Mouse (Mus musculus): ENCODE data around the gene Schip1. TPM values are rescaled to one million over a fixed set of nuclear protein-coding genes. Genes with fewer than 3 reads are reported as not detected.

The Schip1 gene
- polyA plus RNA-seq, 1 experiment from 2014 or later: 5.0 TPM

DNA sequence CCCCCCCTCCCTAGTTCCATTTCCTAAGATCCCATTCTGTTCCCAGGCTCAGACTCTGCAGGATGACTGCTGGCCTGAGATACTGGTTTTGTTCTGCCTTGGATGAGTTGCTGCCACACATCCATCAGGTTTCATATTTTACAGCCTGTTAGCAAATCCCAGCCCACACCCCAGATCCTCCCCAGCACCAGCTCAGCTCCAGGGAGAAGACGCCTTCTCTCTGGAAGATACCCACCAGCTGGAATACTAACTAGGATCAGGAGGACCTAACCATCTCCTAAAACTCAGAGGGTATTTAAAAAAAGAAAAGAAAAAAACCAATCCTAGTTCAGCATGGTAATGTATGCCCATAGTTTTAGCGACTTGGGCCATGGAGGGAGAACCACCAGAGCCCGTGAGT, 585.6 kb downstream of the Schip1 start:
- H3K27ac ChIP-seq: no peak overlapping the region
- no peak overlapping the region for H3K4me3 ChIP-seq
- H3K4me2 ChIP-seq: no peak overlapping the region
- H3K9me3 ChIP-seq (replicated peaks): no peaks in the 10 kb centered on the region
- no peaks in the 10 kb centered on the region for H3K27me3 ChIP-seq (replicated peaks)
- WGBS (ENCODE audit: insufficient replicate concordance): 74% methylated on average over 3 of the region's 3 CpGs
- no peaks in the 10 kb centered on the region for H3K36me3 ChIP-seq
- 0 out of 2 replicates have a peak, but pooled peaks cover 4% of the 10 kb centered on the region for H3K4me1 ChIP-seq
- no peak overlapping the region for H3K9ac ChIP-seq
- no peak for ATAC-seq

DNA sequence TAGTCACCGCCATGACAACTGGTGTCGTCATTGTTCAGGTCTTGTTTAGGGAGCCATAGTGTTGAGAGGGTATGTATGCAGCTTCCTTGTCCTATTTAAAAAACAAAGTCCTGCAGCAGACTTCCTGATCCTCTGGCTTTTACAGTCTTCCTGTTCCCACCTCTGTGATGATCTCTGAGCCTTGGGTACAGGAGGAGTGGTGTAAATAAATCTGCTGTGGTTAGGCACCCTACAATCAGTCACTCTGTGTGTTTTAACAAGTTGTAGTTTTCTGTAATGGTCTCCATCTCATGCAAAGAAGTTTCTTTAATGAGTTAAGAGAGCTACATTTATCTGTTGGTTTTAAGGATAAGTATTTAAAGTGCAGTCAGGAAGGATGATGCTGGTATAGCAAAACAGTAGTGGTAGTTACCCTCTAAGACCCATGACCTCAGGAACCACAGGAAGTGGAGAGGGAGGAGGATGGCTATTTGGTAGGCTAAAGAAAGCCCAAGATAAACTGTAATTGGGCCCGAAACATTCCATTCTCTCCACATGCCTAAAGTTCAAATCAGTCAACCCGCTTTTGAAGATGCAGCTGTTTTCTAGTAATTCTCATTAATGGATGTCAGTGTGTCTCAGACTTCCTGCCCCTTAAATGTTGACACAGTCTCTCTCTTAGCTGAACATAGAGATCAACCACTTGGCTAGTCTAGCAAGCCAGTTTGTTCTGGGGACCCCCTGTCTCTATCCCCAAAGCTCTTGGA, 592.2 kb downstream of the Schip1 start:
- Histone ChIP-seq H3K9me3 (replicated peaks) (no peaks in the 10 kb centered on the region), H3K27ac (no peak overlapping the region; the same call in 1 of the 2 replicates), H3K9ac (no peak overlapping the region), H3K4me3 (no peak overlapping the region), H3K36me3 (no peaks in the 10 kb centered on the region), H3K4me1 (peaks cover 6% of the 10 kb centered on the region), H3K27me3 (replicated peaks) (no peaks in the 10 kb centered on the region), H3K4me2 (no peak overlapping the region)
- ATAC-seq: no peak
- WGBS (ENCODE audit: insufficient replicate concordance): 52% methylated on average over 4 of the region's 4 CpGs

DNA sequence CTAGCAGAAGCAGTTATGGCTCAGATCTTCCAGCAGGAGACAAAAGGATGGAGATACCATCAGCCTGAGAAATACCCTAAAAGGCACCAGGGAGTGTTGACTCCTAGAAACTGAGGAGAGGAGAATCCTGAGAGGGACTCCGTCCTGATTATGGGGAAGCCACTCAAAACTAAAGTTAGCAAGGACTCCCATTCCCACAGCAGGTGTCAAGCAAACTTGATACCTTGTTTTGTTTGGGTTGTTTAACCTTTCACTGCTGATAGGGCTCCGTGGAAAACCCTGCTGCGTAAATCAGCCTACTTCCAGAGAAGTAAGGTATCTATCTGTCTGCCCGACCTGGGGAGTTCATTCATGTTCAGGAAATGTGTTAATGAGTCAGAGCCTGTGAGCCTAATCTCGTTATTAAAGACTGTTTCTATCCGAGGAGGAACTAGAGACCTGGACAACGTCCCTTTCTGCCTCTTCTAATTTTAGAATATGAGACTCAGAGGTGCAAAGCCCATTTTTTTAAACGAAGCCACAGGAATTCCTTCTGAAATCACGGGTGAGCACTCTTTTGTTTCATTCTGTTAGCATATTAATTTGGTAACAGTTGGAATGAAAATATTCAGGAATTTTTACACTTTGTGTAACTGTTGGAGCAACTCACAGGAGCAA, 593.1 kb downstream of the Schip1 start:
- WGBS (ENCODE audit: insufficient replicate concordance): 8% methylated on average over 9 of the region's 9 CpGs
- Histone ChIP-seq H3K9ac (no peak overlapping the region), H3K9me3 (replicated peaks) (no peaks in the 10 kb centered on the region), H3K4me2 (no peak overlapping the region), H3K36me3 (no peaks in the 10 kb centered on the region), H3K4me1 (peaks cover 6% of the 10 kb centered on the region), H3K27ac (no peak overlapping the region; the same call in 1 of the 2 replicates), H3K4me3 (no peak overlapping the region), H3K27me3 (replicated peaks) (no peaks in the 10 kb centered on the region)
- ATAC-seq: no peak

DNA sequence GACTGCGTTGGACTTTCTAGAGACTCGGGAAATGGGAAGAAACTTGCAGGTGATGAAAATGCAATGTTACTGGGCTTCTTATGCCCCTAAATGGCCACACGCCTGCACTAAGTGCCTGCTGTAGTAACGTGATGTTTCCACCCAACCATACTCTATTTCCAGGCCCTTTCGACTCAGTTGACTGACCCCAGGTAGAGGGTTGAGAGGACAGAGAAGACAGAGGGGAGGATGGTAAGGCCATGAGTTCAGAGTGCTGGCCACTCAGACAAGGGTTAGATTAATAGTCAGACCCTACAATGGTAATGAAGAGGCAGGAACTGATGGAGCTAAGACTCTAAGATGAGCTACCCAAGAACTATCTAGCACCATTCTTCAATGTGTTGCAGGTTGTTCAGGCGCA, 595.4 kb downstream of the Schip1 start:
- WGBS (ENCODE audit: insufficient replicate concordance): 78% methylated on average over 6 of the region's 6 CpGs
- Histone ChIP-seq H3K4me1 (peaks cover 6% of the 10 kb centered on the region), H3K27ac (no peak overlapping the region), H3K4me2 (no peak overlapping the region), H3K9ac (no peak overlapping the region), H3K27me3 (replicated peaks) (no peaks in the 10 kb centered on the region), H3K36me3 (no peaks in the 10 kb centered on the region), H3K4me3 (no peak overlapping the region), H3K9me3 (replicated peaks) (no peaks in the 10 kb centered on the region)
- ATAC-seq: no peak

DNA sequence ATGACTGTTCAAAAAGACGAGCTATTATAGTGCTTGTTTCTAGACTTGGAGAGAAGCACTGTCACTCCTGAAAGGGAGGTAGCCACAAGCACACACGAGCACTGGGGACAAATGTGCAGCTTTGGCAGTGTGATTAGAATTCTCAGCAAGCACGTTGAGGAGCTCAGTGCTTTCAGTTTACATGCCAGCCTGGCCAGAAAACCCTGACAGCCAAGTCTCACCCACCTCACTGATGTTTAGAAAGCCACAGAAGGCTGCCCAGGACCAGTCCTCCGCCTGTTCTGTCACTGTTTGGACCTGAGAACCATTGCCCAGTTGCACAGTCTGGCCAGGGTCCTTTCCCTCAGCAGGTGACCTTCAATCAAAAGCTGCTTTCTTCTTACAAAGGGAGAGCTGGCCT, 595.9 kb downstream of the Schip1 start:
- no peak for ATAC-seq
- H3K4me1 ChIP-seq: peaks cover 6% of the 10 kb centered on the region
- no peaks in the 10 kb centered on the region for H3K27me3 ChIP-seq (replicated peaks)
- no peaks in the 10 kb centered on the region for H3K36me3 ChIP-seq
- H3K9me3 ChIP-seq (replicated peaks): no peaks in the 10 kb centered on the region
- 45% methylated on average over 4 of the region's 4 CpGs for WGBS (ENCODE audit: insufficient replicate concordance)
- no peak overlapping the region for H3K4me3 ChIP-seq
- no peak overlapping the region for H3K4me2 ChIP-seq
- no peak overlapping the region for H3K27ac ChIP-seq
- no peak overlapping the region for H3K9ac ChIP-seq

DNA sequence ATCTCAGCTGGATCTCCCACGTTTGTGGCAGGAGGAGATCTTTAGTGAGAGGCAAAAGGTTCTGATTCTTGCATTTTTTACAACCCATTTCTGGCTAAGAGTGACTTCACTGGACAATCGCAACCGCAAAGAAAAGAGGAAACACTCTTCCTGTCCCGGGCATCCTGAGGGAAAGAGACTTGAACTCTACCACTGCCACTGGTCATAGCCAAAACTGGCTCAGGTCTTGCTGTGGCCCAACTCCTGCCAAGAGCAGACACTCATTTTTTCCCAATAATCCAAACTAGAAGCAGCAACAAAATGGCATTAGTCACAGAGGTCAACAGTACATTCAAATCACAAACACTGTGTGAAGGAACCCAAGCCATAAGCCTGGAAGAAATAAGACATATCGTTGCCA, 597.8 kb downstream of the Schip1 start:
- Histone ChIP-seq H3K36me3 (no peaks in the 10 kb centered on the region), H3K27me3 (replicated peaks) (no peaks in the 10 kb centered on the region), H3K9ac (no peak overlapping the region), H3K4me1 (no peaks in the 10 kb centered on the region), H3K9me3 (replicated peaks) (no peaks in the 10 kb centered on the region), H3K4me2 (no peak overlapping the region), H3K4me3 (no peak overlapping the region), H3K27ac (no peak overlapping the region)
- no peak for ATAC-seq
- 26% methylated on average over 5 of the region's 5 CpGs for WGBS (ENCODE audit: insufficient replicate concordance)

DNA sequence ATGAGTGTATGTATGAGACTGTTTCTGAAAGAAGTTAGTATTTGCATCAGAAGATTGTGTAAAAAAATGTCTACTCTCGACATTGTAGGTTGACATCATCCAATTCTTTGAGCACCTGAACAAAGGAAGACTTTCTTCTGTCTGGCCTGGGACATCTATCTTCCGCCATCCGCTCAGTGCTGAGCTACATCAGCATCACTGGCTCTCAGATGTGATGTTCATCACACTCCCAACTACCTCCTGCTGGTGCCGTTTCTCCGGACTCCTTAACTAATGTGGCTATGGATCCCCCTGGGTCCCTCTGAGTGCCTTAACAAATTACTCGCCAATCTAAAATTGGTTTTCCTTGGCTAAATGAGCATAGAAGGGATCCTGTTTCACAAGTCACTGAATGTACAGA, 599.7 kb downstream of the Schip1 start:
- Histone ChIP-seq H3K27me3 (replicated peaks) (no peaks in the 10 kb centered on the region), H3K9me3 (replicated peaks) (no peaks in the 10 kb centered on the region), H3K4me1 (no peaks in the 10 kb centered on the region), H3K4me3 (no peak overlapping the region), H3K9ac (no peak overlapping the region), H3K36me3 (no peaks in the 10 kb centered on the region), H3K27ac (no peak overlapping the region), H3K4me2 (no peak overlapping the region)
- ATAC-seq: no peak
- 83% methylated on average over 6 of the region's 6 CpGs for WGBS (ENCODE audit: insufficient replicate concordance)

DNA sequence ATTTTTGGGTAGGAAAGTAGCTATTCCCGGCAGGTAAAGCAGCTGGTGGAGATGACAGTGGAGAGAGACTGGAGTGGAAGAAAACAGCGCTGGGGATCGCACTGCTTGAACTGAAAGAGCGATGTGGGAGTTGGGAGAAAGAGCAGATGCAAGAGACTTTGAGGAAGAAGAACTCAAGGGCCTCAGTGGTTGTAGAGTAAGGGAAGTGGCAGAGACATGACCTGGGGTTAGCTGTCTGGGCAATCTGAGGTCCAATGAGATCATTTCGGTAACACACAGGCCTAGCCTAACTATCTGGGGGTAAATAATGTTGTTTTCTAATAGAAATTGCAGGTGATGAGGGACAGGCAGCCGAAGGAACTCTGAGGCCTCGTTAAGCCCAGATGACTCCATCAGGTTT, 601.8 kb downstream of the Schip1 start:
- 62% methylated on average over 7 of the region's 7 CpGs for WGBS (ENCODE audit: insufficient replicate concordance)

DNA sequence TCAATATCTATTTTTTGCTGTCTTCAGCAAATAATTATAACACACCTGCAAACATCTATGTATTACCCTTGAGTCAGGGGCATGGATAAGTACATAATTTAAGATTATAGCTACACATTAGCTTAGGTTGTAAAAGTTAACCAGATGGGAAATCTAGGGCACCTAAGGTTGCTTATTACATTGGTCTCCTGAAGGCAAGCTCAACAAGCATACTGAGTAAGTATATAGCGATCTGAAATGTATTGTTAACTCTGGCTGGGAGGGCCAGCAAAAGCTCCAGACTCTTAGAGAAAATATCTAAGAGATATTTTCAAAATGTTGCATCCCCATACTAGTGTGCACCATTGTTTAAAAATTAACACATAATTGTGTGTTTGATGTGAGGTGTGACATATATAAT, 603.2 kb downstream of the Schip1 start:
- H3K4me3 ChIP-seq: no peak overlapping the region
- WGBS (ENCODE audit: insufficient replicate concordance): 80% methylated on average over 1 of the region's 1 CpGs
- H3K27ac ChIP-seq: no peak overlapping the region
- no peaks in the 10 kb centered on the region for H3K9me3 ChIP-seq (replicated peaks)
- H3K36me3 ChIP-seq: no peaks in the 10 kb centered on the region
- no peaks in the 10 kb centered on the region for H3K4me1 ChIP-seq
- ATAC-seq: no peak
- no peak overlapping the region for H3K4me2 ChIP-seq
- H3K9ac ChIP-seq: no peak overlapping the region
- H3K27me3 ChIP-seq (replicated peaks): no peaks in the 10 kb centered on the region

More for the DNA sequence above, 601.8 kb downstream of the Schip1 start:
- no peak overlapping the region for H3K4me3 ChIP-seq
- ATAC-seq: no peak
- H3K4me2 ChIP-seq: no peak overlapping the region
- H3K27me3 ChIP-seq (replicated peaks): no peaks in the 10 kb centered on the region
- H3K9ac ChIP-seq: no peak overlapping the region
- H3K27ac ChIP-seq: no peak overlapping the region
- H3K36me3 ChIP-seq: no peaks in the 10 kb centered on the region
- no peaks in the 10 kb centered on the region for H3K4me1 ChIP-seq
- no peaks in the 10 kb centered on the region for H3K9me3 ChIP-seq (replicated peaks)

DNA sequence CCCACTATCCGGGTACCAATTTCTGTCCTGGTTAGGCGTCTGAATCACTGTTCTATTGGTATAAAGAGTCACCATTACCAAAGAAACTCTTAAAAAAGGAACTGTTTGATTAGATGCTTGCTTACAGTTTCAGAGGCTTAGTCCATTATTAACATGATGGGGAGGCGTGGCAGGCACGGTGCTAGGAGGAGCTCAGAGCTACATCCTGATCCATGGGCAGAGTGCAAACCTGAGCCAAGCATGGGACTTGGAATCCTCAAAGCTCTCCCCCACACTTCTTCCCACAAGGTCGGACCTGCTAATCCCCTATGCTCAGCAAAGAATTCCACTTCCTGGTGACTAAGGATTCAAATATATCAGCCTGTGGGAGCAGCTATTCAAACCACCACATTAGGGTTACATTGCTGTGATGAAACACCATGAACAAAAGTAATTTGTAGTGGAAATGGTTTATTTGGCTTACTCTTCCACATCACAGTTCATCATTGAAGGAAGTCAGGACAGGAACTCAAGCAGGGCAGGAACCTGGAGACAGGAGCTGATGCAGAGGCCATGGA, 604.9 kb downstream of the Schip1 start:
- 68% methylated on average over 5 of the region's 5 CpGs for WGBS (ENCODE audit: insufficient replicate concordance)
- H3K9me3 ChIP-seq (replicated peaks): no peaks in the 10 kb centered on the region

DNA sequence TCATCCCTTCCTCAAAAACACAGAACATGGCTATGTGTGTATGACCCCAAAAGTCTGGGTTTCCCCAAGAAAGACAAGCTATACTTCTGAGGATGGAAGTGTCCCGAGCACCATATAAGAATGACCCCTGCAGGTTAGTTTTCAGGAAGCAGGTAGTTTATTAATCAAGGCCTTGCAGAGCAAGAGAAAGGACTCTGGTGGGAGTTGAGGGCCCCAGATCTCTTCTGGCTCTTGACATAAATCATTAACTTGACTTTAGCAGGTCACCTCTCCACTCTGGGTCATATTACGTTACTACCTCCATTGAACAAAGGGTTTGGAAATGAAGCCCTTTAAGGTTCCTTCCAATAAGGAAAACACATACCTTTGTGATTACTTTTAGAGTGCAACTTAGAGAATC, 610.1 kb downstream of the Schip1 start:
- ATAC-seq: no peak
- 65% methylated on average over 2 of the region's 2 CpGs for WGBS (ENCODE audit: insufficient replicate concordance)
- Histone ChIP-seq H3K36me3 (no peaks in the 10 kb centered on the region), H3K27ac (no peak overlapping the region), H3K27me3 (replicated peaks) (no peaks in the 10 kb centered on the region), H3K4me2 (no peak overlapping the region), H3K9me3 (replicated peaks) (no peaks in the 10 kb centered on the region), H3K4me3 (no peak overlapping the region), H3K9ac (no peak overlapping the region), H3K4me1 (peaks cover 29% of the 10 kb centered on the region)

More for the DNA sequence above, 604.9 kb downstream of the Schip1 start:
- H3K27ac ChIP-seq: no peak overlapping the region
- H3K36me3 ChIP-seq: no peaks in the 10 kb centered on the region
- H3K4me1 ChIP-seq: no peaks in the 10 kb centered on the region
- no peak overlapping the region for H3K4me2 ChIP-seq
- no peak for ATAC-seq
- H3K4me3 ChIP-seq: no peak overlapping the region
- H3K27me3 ChIP-seq (replicated peaks): no peaks in the 10 kb centered on the region
- no peak overlapping the region for H3K9ac ChIP-seq

DNA sequence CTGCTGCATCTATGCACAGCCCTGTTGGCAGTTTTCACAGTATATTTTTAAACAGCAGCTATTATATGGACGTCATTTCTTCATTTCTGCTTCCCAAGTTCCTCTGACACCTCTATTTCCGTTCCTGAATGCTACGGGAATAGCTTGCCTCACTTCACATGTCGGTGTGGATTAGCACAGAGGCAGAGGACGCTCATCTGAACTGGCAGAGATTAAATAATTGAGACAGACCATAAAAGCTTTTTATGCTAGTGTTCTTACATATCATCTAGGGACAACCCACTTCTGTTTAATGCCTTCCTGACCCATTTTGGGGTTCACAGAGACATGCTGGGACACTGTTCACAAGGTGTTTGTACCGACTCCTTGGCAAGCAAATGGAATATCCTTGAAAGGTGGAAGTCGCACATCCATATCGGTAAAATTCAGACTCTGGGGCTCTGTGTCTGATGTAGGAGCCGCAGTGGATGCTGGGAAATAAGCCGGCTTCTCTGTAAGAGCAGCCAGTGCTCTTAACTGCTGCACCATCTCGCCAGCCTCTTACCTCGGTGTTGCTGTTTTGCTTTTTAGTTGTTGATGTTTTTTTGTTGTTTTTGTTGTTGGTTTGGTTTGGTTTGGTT, 610.7 kb downstream of the Schip1 start:
- Histone ChIP-seq H3K27ac (no peak overlapping the region), H3K9me3 (replicated peaks) (no peaks in the 10 kb centered on the region), H3K4me1 (peaks cover 29% of the 10 kb centered on the region), H3K9ac (no peak overlapping the region), H3K4me2 (no peak overlapping the region), H3K27me3 (replicated peaks) (no peaks in the 10 kb centered on the region), H3K4me3 (no peak overlapping the region), H3K36me3 (no peaks in the 10 kb centered on the region)
- ATAC-seq: no peak
- WGBS (ENCODE audit: insufficient replicate concordance): 77% methylated on average over 12 of the region's 12 CpGs

Data from liver, embryonic 12.5 days (tissue).